Mouse (Mus musculus) midbrain, embryonic 15.5 days (tissue): ENCODE measurements at regions not wholly inside any gene's neighbourhood (a gene's known extent, or its start where the extent isn't known, plus 50 kb on each side); places are given as distances from the start of the nearest gene placed in this dataset.

Source experiments
- ATAC-seq: fragments of 200-750 bp; cut with Nextera tagmentation; replicated peaks from 2 replicates; pipeline ENCODE4 v1.8.0; 2017; ENCODE audit warnings: moderate TSS enrichment
- H3K27ac ChIP-seq: fragments of 300-500 bp; sonication (generic); 2 replicates; pipeline ENCODE4 v1.5.1; 2015; ENCODE audit warnings: mild to moderate bottlenecking, inconsistent platforms
- H3K27me3 ChIP-seq: fragments of 300-500 bp; sonication (generic); replicated peaks from 2 replicates; pipeline ENCODE4 v1.6.1; 2015; ENCODE audit warnings: inconsistent platforms
- H3K36me3 ChIP-seq: fragments of 300-500 bp; sonication (generic); replicated peaks from 2 replicates; pipeline ENCODE4 v1.6.1; 2015; ENCODE audit warnings: inconsistent platforms
- H3K4me1 ChIP-seq: fragments of 300-500 bp; sonication (generic); 2 replicates; pipeline ENCODE4 v1.6.1; 2015; ENCODE audit warnings: inconsistent platforms
- H3K4me2 ChIP-seq: fragments of 300-500 bp; sonication (generic); 2 replicates; pipeline ENCODE4 v1.6.1; 2015; ENCODE audit warnings: inconsistent platforms, mild to moderate bottlenecking, moderate library complexity
- H3K4me3 ChIP-seq: fragments of 300-500 bp; sonication (generic); 2 replicates; pipeline ENCODE4 v1.5.1; 2015; ENCODE audit warnings: mild to moderate bottlenecking, inconsistent platforms
- H3K9ac ChIP-seq: fragments of 300-500 bp; sonication (generic); 2 replicates; pipeline ENCODE4 v1.6.1; 2015; ENCODE audit warnings: mild to moderate bottlenecking, inconsistent platforms
- H3K9me3 ChIP-seq: fragments of 300-500 bp; sonication (generic); 2 replicates; pipeline ENCODE4 v1.6.1; 2016; ENCODE audit warnings: inconsistent platforms
- WGBS: fragments of 180-500 bp; shearing (Covaris S2); methylation state at CpG from one replicate; pipeline ENCODE4 v1.1.7; 2015; ENCODE audit warnings: mixed read lengths; 5-methylcytosine and 5-hydroxymethylcytosine counted together

DNA sequence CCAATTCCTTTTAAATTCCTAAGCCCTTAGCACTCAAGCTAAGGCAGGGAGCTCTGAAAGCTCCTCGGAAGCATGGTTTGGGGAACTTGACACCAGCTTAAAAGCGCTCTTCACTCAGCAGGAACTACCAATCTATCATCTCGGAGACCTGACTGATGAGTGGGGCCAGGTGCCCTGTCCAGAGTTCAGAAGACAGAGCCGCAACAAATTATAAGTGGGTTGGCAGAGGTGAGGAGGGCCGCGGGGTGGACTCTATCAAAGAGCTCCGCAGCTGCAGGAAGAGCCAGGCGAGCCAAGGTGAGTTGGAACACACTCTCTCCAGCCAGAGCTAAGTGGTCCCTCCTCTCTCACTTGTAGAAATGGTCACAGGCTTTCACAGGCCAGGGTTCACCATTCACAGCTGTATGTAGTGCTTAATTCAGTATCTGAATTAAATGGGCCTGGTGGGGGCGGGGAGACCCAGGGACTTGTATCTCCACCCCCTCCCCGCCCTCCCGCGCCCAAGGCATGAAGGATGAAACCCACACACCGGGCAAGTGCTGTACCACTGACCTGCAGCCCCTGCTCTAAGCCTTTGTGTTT, 180.8 kb downstream of the Stim2 start:
- 62% methylated on average over 13 of the region's 13 CpGs for WGBS
- Histone ChIP-seq H3K27ac (no peak overlapping the region), H3K27me3 (no peaks in the 10 kb centered on the region), H3K36me3 (no peaks in the 10 kb centered on the region), H3K4me2 (no peak overlapping the region), H3K4me3 (no peak overlapping the region), H3K9me3 (no peaks in the 10 kb centered on the region), H3K4me1 (peaks cover 20% of the 10 kb centered on the region), H3K9ac (no peak overlapping the region)
- no peak for ATAC-seq

DNA sequence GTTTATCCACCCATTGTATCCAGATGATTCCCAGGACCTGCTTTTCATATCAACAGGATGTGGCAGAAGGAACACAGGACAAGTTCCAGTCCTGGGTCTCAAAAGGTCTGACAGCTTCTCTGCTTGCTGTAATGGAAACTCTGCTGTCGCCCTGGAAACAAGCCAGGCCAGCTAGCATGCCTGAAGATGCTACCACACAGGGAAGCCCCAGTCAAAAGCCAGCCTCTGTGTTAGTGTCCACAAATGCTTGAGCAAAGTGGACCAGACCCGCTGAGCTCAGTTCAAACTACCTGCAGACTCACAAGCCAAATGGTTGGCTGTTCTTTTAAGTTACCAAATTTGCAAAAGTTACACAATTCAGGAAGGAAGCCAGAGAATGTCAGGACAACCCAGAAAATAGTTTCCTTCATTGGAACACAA, 181.9 kb downstream of the Stim2 start:
- Histone ChIP-seq H3K27ac (0 out of 2 replicates have a peak overlapping the region, but pooled peaks have one; percentile 21), H3K4me2 (no peak overlapping the region), H3K36me3 (no peaks in the 10 kb centered on the region), H3K4me3 (no peak overlapping the region), H3K9ac (no peak overlapping the region), H3K4me1 (peaks cover 20% of the 10 kb centered on the region), H3K9me3 (no peaks in the 10 kb centered on the region), H3K27me3 (no peaks in the 10 kb centered on the region)
- peak; percentile 43; the same call in 1 of the 2 replicates for ATAC-seq
- 37% methylated on average over 2 of the region's 2 CpGs for WGBS

- Histone ChIP-seq H3K4me1 (peaks cover 20% of the 10 kb centered on the region), H3K4me3 (peak overlapping the region; percentile 13; the same call in 1 of the 2 replicates), H3K9ac (no peak overlapping the region), H3K27ac (peak overlapping the region; percentile 49), H3K9me3 (no peaks in the 10 kb centered on the region), H3K27me3 (no peaks in the 10 kb centered on the region), H3K36me3 (no peaks in the 10 kb centered on the region), H3K4me2 (peak overlapping the region; percentile 37)
- WGBS: 36% methylated on average over 10 of the region's 10 CpGs
- peak; percentile 44 for ATAC-seq
Measured at GRCm38 (mm10) chr5:54180640-54181326, 182.5 kb downstream of the Stim2 start.

DNA sequence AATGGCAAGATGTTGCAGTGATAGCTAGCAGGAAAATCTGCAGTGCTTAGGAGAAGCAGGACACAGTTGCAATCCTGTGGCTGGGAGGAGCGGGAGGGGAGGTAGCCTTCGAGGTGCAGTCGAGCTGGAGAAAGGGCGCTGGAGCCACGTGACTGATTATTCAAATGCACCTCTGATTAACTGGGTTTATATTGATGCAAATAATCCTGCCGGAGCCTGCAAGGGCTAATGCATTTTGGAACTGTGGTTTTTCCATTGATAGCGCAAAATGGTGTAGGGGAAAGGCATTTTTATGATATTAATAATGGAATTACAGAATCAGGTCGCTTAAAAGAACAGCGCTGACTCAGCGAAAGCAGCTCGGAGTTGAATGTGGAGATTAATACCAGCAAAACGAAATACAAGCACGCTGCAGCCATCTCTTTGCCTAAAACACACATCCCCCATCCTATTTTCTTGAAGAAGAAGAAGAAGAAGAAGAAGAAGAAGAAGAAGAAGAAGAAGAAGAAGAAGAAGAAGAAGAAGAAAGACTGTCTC, 183.1 kb downstream of the Stim2 start:
- WGBS: 11% methylated on average over 13 of the region's 13 CpGs
- H3K36me3 ChIP-seq: no peaks in the 10 kb centered on the region
- peak overlapping the region; percentile 49 for H3K27ac ChIP-seq
- ATAC-seq: peak; percentile 88
- peak overlapping the region; percentile 13 for H3K4me3 ChIP-seq
- H3K27me3 ChIP-seq: no peaks in the 10 kb centered on the region
- no peak overlapping the region for H3K9ac ChIP-seq
- peak overlapping the region; percentile 37 for H3K4me2 ChIP-seq
- H3K9me3 ChIP-seq: no peaks in the 10 kb centered on the region
- H3K4me1 ChIP-seq: peaks cover 20% of the 10 kb centered on the region

DNA sequence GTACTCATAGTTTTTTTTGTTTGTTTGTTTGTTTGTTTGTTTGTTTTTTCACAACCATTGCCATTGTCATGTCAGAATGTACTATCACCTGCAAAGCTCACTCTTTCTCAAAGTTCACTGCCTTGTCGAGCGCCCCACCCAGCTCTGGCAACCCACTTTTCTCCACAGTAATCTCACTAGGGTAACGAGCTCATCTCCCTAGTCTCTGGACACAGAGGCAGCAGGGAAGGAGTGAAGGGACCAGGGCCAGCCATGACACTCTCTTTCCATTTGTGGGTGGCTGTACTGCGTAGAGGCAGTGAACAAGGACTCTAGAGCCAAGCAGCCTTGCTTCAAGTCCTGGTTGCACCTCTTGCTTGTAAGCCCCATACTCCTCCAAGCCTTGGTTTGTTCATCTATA, 184.5 kb downstream of the Stim2 start:
- no peak for ATAC-seq
- H3K4me3 ChIP-seq: no peak overlapping the region
- no peak overlapping the region for H3K27ac ChIP-seq
- peaks cover 20% of the 10 kb centered on the region for H3K4me1 ChIP-seq
- no peak overlapping the region for H3K4me2 ChIP-seq
- no peaks in the 10 kb centered on the region for H3K9me3 ChIP-seq
- H3K36me3 ChIP-seq: no peaks in the 10 kb centered on the region
- H3K27me3 ChIP-seq: no peaks in the 10 kb centered on the region
- WGBS: 93% methylated on average over 4 of the region's 4 CpGs
- no peak overlapping the region for H3K9ac ChIP-seq

GRCm38 (mm10) chr5:54185662-54186061, 187.4 kb downstream of the Stim2 start:
- WGBS: 75% methylated on average over 4 of the region's 4 CpGs
- Histone ChIP-seq H3K4me2 (no peak overlapping the region), H3K27ac (no peak overlapping the region), H3K27me3 (no peaks in the 10 kb centered on the region), H3K4me1 (peaks cover 14% of the 10 kb centered on the region), H3K4me3 (no peak overlapping the region), H3K9me3 (no peaks in the 10 kb centered on the region), H3K9ac (no peak overlapping the region), H3K36me3 (no peaks in the 10 kb centered on the region)
- no peak for ATAC-seq

DNA sequence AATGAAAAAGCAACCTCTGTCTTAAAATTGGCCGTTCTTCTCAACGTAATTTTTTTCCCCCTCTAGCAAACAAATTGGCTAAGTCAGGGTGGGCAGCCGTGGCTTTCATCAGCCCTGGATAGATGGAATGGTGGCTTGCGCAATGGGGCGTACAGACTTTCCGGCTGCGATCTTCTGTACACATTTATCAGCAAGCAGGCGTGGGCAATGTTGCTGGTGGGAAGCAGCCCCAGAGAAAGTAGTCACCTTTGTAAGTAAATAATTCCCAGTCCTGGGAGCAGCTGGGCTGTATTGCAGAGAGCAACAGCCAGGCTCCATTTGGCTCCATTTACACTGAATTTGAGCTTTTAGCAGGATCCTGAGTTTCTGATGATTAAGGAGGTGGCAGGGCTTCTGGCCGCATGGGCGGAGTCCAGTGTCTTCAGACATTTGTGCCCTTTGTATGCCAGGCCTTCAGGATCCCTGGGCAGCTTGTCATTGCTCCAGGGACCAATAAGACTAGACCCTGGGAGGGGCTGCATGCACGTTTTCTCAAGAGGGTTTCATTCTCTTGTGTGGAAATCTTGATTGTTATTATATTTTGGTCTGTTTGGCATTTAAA, 187.9 kb downstream of the Stim2 start:
- H3K9me3 ChIP-seq: no peaks in the 10 kb centered on the region
- H3K4me2 ChIP-seq: no peak overlapping the region
- H3K4me3 ChIP-seq: no peak overlapping the region
- no peak overlapping the region for H3K9ac ChIP-seq
- no peaks in the 10 kb centered on the region for H3K27me3 ChIP-seq
- no peak for ATAC-seq
- no peaks in the 10 kb centered on the region for H3K36me3 ChIP-seq
- peaks cover 9% of the 10 kb centered on the region for H3K4me1 ChIP-seq
- H3K27ac ChIP-seq: no peak overlapping the region
- 87% methylated on average over 11 of the region's 11 CpGs for WGBS

DNA sequence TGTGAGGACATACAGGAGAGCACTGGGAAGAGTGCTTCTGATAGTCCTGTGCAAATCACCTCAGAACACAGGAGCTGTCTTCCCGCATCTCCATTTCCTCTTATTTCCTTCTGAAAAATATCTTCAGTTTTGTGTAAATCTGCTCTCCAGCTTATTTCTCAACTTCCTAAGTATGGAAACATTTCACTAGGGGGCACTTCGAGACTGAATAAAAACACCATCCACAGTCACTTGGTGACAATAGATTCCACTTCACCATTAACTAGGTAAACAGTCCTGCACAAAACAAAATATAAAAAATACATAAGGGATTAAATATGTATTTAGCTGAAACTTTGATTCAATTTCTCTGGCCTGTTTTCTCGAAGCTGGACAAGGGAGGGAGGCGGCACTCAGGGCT, 193.4 kb downstream of the Stim2 start:
- Histone ChIP-seq H3K9me3 (no peaks in the 10 kb centered on the region), H3K27ac (no peak overlapping the region), H3K4me3 (no peak overlapping the region), H3K36me3 (no peaks in the 10 kb centered on the region), H3K9ac (no peak overlapping the region), H3K27me3 (no peaks in the 10 kb centered on the region), H3K4me1 (peaks cover 3% of the 10 kb centered on the region; the same call in 1 of the 2 replicates), H3K4me2 (no peak overlapping the region)
- ATAC-seq: 0 out of 2 replicates have a peak, but pooled peaks have one; percentile 48
- 72% methylated on average over 4 of the region's 4 CpGs for WGBS

DNA sequence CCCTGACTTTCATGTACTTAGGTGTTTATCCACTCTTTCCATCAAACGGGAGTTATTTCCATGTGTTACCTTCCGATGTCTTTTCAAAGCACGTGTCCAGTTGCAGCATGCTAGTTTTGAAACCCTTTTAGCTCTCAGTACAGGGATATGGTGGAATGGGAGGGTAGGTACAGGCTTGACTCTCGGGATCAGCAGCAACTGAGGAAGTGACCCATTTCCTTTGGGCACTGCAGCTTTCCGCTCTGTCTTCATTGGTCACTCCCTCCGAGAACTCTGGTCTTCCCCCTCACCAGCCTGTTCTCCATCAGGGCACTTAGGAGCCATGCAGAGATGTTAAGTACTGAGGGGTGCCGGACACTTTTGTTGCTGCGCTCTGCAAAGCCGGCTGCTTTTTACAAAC, 196.5 kb downstream of the Stim2 start:
- no peak overlapping the region for H3K4me3 ChIP-seq
- no peaks in the 10 kb centered on the region for H3K36me3 ChIP-seq
- no peak overlapping the region for H3K4me2 ChIP-seq
- no peak for ATAC-seq
- no peaks in the 10 kb centered on the region for H3K27me3 ChIP-seq
- WGBS: 77% methylated on average over 9 of the region's 9 CpGs
- no peaks in the 10 kb centered on the region for H3K9me3 ChIP-seq
- no peak overlapping the region for H3K9ac ChIP-seq
- H3K4me1 ChIP-seq: peaks cover 3% of the 10 kb centered on the region; the same call in 1 of the 2 replicates
- no peak overlapping the region for H3K27ac ChIP-seq

- no peaks in the 10 kb centered on the region for H3K36me3 ChIP-seq
- H3K27ac ChIP-seq: no peak overlapping the region
- peaks cover 6% of the 10 kb centered on the region for H3K4me1 ChIP-seq
- no peak overlapping the region for H3K9ac ChIP-seq
- no peak overlapping the region for H3K4me2 ChIP-seq
- H3K27me3 ChIP-seq: no peaks in the 10 kb centered on the region
- WGBS: 67% methylated on average over 3 of the region's 3 CpGs
- ATAC-seq: no peak
- no peaks in the 10 kb centered on the region for H3K9me3 ChIP-seq
- no peak overlapping the region for H3K4me3 ChIP-seq
Measured at GRCm38 (mm10) chr5:54200032-54200431, 201.7 kb downstream of the Stim2 start.

GRCm38 (mm10) chr5:54200587-54200986, 202.3 kb downstream of the Stim2 start:
- H3K4me2 ChIP-seq: no peak overlapping the region
- 78% methylated on average over 5 of the region's 5 CpGs for WGBS
- no peaks in the 10 kb centered on the region for H3K27me3 ChIP-seq
- no peak for ATAC-seq
- H3K9ac ChIP-seq: no peak overlapping the region
- H3K36me3 ChIP-seq: no peaks in the 10 kb centered on the region
- no peaks in the 10 kb centered on the region for H3K9me3 ChIP-seq
- no peak overlapping the region for H3K4me3 ChIP-seq
- peaks cover 6% of the 10 kb centered on the region for H3K4me1 ChIP-seq
- H3K27ac ChIP-seq: no peak overlapping the region

- Histone ChIP-seq H3K9ac (no peak overlapping the region), H3K27me3 (no peaks in the 10 kb centered on the region), H3K4me3 (no peak overlapping the region), H3K27ac (no peak overlapping the region), H3K4me1 (no peaks in the 10 kb centered on the region), H3K36me3 (no peaks in the 10 kb centered on the region), H3K9me3 (no peaks in the 10 kb centered on the region), H3K4me2 (no peak overlapping the region)
- no peak for ATAC-seq
Measured at GRCm38 (mm10) chr5:54211457-54211856, 213.2 kb downstream of the Stim2 start.
